Mouse (Mus musculus) cerebellum, adult 8-10 months (tissue): ENCODE results near the gene Nfkbid.

Experiments
- DNase-seq: peaks from one replicate; pipeline ENCODE4 v3.0.0; 2022

The Nfkbid gene

DNA sequence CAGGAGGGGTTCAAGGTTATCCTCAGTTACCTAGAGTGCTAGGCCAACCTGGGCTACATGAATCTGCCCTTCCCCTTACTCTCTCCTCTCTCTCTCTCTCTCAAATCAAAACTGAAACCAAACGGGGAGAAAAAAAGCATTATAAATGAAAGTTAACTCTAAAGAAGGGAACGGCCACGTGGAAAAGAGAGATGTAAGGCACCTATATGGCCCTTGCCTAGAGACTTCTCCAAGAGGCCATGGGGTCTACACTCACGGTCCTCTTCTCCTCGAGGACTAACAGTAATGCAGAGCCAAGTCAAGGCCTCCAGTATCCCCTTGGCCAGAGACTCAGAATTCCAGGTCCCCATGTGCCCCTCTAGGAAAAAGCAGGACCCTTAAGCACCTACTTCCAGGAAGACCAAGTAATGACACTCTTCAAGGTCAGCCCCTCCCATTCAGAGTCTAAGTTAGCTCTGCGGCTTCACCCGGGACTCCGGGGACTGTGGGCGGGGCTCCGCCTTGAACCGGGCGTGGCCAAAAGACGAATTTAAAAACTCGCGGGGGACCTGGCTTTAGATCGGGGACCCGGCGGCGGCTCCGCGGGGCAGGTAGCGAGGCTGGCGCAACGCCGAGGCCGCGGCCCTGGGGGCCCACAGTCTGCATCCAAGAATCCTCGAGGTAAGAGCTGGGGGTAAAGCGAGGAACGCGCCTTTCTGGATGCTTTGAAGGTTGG lies at the start of gene Nfkbid:
Gene Nfkbid (plus strand): TSS at position 558 of the 715 bp plus-strand sequence.
- peak; percentile 68 for DNase-seq

DNA sequence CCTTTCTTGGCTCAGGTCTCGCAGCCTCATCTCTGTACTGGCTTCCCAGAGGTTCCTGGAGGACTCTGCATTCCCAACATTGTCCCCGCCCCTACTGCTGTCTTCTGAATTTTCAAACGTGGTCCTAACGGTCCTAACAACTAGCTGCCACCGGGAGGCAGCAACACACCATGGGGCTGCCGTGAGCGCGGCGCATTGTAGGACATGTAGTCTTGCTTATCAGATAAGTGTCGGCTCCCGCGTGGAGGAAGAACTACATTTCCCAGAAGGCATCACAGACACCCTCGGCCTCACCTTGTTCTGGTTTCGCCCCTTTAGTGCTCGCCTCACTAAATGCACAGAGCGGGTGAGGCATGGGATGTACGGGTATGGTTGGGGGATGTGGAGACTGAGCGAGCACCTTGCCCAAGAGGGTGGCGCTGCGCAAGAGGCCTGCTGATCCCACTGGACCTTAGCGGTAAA lies 48.0 kb upstream of the Nfkbid start:
- peak; percentile 94 for DNase-seq

DNA sequence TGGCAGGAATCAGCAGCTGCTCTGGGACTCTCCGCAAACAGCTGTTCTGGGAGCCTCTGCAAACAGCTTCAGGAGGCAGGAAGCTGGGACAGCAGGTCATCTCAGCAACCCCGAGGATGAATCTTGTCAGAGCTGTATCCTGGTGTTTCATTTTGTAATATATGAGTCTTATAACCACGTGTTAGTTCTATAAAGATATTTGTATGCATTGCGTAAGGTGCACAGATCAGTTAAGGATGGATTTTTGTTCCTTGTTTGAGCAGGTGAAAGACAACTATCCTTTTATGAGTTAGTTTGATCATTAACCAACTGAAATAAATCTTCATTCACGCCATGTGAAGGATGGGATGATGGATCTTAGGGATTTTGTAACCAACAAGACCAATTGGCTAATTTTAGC lies 41.5 kb upstream of the Nfkbid start:
- DNase-seq: no peak

DNA sequence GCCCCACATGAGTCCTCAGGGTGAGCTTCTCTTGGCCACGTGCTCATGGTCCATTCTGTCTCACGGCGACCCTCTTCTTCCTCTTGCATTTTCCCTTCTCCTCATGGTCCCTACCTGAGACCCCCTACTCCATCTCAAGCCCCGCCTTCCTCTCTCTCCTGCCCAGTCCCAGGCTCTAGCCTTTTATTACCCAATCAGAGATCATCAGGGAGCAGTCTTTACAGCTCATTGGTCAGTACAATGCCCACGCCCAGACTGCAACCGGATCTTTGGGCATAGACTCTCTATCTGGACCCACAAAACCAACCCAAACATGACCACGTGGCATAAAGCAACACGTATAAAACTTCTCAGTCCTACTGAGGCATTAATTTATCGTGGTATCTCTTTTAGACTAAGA lies 37.4 kb upstream of the Nfkbid start:
- no peak for DNase-seq

DNA sequence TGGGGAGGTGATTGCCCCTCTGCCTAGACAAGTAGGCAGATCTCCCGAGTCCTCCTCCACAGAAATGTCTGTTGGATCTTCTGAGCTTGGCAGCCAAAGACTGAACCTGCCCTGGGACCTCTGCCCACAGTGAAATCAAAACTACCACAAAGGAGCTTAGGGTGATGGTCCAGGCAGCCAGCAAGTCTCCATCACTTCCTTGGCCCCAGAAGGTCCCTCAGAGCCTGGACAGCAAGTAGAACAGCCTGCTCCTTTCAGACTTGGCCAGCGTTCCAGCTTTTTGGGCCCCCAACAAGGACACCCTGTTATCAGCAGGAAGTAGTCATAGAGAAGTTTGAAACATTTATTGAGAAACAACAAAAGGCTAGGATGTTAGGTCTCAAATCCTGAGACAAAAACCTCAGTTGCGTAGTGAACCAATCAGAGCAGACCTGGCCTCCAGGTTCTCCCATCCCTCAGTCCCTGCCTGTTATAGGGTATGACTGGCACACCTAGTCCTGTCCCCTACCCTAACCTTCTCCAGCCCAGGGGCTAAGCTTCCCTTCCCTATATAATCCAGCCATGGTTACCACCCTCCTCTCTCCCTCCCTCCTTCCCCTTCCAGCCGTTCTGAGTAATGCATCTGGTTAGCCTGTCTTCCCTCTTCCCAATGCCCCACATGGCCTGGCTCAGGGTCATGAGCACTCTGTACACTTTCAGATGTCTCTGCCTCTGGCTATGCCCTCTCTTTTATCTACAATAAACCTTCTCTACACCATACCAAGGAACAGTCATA lies 28.6 kb upstream of the Nfkbid start:
- no peak for DNase-seq

DNA sequence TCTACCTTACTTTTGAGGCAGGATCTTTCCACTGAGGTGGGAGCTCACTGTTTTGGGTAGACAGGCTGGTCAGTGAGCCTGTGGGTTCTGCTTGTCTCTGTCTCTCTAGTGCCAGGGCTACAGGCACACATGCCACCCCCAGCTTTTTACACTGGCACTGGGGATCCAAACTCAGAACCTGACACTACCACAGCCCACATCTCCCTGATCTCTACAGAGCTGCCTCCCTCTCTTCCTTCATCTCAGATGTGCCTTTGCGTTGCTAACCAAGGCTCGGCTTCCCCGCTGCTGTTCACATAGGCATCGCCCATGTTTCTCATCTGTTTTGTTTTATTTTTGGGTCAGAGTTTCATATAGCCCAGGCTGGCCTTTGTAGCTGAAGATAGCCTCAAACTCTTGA lies 27.9 kb upstream of the Nfkbid start:
- DNase-seq: no peak

DNA sequence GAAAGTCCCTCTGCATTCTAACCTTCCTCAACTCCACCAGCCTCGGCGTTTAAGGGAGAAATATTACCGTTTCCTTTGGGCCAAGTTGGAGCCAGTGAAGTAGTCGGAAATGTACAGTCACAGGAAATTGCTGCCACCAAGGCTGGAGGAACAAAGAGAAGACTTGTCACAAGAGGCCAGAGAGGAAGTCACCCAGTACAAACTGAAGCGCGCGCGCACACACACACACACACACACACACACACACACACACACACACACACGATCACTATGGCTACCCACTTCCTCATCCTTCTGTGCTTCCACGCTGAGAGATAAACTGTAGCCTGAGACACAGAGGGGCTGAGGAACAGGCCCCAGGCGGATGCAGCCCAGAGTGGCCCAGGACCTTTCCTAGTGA lies 27.2 kb upstream of the Nfkbid start:
- no peak for DNase-seq

DNA sequence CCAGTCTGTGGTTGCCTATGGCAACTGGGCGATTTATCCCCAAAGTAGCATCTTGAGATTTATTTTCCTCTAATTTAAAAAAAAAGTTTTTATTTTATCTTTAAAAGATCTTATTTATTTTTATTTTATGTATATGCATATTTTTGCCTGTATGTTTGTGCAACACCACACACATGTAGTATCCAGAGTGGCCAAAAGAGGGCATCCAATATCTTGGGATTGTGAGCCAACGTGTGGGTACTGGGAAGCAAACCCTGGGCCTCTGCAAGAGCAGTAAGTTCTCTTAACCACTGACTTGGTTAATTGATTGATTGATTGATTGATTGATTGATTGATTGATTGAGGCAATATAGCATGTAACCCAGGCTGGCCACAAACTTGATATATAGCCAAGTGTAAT lies 26.7 kb upstream of the Nfkbid start:
- no peak for DNase-seq

DNA sequence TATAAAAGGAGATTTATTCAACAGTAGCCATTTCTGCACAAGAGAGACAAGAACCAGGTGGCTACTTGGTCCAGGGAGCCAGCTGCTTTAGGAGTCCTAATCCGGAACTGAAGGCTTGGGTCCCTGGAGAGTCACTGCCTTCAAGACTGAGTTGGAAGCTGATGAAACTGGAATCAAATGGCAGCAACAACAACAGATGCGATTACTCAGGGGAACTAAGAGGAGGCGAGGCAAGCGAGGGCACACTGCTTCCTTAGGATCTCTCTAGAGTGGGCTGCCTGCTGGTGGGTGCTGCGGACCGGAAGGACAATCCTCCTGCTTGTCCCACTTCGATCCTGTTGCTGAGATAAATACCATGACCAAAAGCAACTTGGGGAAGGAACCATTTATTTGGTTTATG lies 21.9 kb upstream of the Nfkbid start:
- no peak for DNase-seq

DNA sequence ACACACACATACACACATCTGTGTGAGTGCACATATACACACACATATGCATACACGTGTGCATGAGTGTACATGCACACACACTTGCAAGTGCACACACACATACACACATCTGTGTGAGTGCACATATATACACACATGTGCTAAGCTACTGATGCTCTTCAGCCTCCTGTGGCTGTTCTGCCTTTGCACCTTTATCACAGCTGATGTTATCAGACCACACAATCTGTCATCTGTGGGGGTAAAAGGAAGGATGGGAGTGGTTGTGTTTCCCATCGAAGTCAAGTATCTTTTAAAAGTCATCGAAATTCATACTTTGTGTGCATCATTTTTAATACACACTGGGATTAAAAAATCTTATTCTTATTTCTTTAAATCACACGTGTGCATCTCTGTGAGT lies 19.2 kb upstream of the Nfkbid start:
- no peak for DNase-seq

DNA sequence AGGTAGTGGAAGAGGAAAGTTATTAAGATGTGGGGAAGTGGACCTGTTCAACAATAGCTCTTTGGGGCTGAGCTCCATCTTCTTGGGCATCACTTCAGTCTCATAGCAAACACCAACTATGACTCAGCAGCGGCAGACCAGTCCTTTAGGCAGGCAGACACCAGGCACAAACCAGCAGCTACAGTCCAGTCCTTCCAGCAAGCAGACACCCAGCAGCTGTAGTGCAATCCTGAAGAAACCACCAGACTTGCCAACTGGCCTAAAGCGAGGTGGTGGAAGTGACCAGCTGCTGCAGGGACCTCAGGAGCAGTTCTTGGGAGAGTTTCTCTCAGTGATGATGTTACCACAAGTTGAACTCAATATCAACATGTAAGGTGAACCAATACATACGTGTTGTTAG lies 12.9 kb upstream of the Nfkbid start:
- no peak for DNase-seq

DNA sequence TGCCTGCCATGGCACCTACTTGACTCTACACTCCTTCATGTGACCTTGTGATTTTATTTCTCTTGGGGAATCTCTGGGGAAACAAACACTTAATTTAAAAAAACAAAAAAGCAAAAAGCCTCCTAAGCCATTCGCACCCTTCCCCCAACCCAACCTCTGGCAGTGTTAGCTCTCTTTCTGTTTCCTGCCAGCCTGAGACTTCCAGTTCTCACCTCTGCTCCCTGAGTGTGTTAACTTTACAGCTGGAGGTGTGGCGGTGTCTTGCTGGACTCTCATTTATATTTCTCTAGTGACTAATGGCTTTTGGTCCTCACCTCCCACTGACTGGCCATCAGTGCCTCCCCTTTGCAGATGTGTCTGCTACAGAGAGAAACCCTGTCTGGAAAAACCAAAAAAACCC lies 11.7 kb upstream of the Nfkbid start:
- no peak for DNase-seq

DNA sequence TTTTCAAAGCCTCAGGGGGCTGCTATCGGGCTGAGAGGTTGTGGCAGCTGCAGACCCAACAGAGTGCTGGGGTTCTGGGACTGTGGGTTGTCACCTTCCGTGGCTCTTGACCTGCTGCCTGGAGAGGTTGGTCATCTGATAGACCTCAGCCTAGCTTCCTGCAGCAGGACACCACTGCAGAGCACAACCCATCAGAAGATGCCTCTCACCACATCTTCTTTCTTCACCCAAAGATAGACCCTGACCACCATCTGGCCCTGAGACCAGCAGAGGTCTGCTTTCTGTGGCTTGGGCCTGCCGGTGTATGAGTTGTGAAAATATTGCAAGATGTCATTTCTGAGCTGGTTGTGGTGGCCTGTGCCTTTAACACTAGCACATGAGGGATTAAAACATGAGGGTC lies 10.5 kb upstream of the Nfkbid start:
- no peak for DNase-seq

DNA sequence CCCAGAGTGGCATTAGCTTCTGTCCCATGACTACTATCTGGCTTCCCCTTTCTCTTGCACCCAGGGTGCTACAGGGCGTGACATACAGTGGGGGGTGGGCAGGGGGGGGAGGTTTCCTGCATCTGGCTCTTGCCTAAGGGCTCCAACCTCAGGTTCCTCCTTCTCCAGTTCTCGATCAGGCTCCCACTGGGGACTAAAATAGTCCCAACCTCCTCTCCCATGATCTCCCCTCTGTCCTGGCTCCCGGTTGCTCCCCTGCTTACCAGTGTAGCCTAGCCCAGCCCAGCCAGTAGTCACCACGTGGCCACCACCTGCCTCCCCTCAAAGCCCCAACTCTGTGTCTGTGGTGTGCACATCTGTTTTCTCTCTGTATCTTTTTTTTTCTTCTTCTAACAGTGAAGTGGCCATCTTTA lies 8.8 kb upstream of the Nfkbid start:
- DNase-seq: no peak

DNA sequence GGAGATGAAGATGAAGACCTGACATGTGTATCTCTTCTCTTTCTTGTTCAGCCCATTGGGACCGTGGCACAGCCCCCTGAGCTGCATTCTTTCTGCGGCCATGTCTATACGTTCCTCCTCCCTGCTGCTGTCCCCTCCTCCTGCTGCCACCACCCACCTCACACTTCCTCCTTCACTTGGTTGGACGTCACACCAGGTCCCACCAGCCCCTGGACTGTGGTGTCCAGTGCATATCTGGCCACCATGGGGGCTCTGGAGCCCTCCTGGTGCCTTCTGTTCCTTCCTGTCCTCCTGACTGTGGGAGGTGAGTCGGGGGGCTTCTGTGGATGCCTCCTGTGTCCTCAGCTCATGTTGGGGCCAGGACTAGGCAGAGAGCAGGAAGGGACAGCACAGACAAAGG lies 7.9 kb upstream of the Nfkbid start, which contains the start of gene Tyrobp:
Gene Tyrobp (plus strand): TSS at position 165 of the 400 bp plus-strand sequence.
- DNase-seq: no peak

DNA sequence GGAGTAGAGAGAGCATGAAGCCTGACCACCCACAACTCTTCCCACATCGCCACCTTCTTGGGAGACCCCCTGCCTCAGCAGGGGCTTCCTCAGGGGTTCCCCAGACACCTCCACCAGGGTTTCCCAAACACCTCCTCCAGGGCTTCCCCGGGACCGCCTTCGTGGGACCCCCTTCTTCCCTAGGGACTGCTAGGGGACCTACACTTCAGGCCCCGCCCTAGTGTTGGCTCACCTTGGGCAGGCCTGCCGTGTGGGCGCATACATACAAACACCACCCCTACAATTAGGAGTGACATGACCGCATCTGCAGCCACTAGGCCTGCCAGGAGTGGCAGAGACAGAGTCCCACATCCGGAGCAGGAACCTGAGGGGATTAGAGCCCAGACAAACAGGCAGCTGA lies 3.7 kb upstream of the Nfkbid start:
- DNase-seq: no peak

DNA sequence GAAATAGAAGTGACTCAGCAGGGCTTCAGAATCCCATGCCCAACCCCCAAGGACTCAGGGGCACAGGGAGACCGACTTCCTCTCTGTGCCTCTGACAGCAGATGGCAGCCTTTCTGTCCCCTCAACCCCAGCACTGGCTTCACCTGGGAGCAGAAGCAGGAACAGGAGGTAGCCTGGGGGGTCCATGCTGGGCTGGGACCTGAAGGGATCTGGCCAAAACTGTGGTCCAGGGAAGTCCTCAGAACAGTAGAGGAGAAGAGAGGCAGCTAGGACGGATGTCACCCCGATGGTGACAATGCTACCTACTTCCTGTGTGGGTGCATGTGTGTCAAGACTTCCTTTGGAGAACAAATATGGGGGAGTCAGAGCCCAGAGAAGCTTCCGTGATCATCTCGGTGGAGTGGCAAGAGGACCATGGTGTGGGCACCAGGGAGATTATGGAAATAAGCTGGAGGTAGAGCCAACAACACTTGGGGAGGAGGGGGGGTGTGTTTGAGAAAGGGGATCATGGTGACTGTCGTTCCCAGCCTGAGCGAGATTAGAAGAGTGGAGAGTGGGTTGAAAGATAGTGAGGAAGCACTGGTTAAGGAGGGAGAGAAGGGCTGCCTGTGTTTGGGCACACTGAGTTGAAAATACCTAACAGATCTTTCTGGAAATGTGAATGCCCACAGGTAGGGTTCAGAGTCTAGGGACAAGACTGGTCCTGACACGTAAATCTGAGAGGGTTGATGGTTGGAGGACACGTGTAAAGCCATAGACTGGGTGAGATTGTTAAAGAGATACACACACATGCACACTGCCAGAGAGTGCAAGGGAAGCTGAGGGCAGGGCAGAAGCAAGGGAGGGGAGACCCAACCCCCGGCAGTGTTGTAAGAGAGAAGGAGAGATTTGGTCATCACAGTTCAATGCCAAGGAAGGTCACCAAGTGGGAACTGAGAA lies 1.7 kb upstream of the Nfkbid start, which contains the start of gene Hcst:
Gene Hcst (minus strand): TSS at position 294 of the 939 bp plus-strand sequence.
- DNase-seq: peak; percentile 9

DNA sequence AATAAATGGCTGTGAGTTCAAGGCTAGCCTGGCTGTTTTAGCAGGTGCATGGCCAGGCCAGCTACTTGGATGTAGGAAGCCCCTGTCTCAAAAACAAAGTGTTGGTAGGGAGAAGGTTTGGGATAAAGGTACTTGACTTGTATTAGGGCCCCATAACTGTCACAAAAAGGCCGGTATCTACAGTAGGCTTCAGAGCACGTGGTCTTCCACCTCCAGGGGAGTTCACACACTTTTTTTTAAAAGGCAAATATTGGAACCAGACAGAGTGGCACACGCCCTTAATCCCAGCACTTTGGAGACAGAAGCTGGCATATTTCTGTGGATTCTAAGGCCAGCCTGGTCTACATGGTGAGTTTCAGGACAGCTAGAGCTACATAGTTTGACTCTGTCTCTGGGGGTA lies 859 bp upstream of the Nfkbid start:
- peak; percentile 6 for DNase-seq

DNA sequence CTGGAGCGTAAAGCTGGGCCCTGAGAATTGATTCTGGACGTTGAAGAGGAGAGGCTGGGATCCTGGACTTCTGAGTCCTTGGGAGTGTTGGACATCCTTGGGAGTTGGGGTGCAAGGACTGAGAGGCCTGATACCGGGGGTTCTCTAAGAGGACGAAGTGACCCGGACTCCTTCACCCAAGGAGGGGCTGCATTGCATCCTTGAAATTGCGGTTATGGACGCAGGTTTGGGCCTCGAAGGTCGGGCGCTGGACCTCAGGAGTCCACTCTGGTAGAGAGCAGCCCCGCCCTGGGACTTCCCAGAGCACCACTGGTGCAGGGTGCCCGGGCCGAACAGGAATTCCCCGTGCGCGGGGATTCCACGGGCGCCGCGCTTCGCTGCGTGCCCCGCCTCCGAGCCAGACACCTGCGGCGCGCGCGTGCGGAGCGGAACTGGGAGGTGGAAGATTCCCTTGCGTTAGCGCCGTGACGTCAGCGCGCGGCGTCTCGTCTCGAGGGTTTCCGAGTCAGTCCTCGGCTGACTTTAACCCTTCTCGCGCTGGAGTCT lies 431 bp downstream of the Nfkbid start:
- DNase-seq: peak; percentile 93

DNA sequence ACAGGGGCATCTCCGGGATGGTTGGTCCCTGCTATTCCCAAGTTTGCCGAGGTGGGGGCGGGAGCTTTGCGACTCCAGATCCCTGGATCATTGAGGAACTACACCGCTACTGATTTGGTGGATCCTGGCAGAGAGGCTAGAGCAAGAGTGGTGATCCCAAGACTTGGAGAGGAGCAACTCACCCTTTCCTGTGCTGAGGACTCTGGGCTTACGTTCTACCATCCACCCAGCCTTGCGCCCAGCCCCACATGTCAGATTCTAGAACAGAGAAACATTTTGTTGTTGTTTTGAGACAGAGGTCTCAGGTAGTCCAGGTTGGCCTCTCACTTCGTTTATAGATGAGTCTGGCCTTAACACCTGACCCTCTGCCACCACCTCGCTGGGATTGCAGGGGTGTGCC lies 1.0 kb downstream of the Nfkbid start:
- no peak for DNase-seq

DNA sequence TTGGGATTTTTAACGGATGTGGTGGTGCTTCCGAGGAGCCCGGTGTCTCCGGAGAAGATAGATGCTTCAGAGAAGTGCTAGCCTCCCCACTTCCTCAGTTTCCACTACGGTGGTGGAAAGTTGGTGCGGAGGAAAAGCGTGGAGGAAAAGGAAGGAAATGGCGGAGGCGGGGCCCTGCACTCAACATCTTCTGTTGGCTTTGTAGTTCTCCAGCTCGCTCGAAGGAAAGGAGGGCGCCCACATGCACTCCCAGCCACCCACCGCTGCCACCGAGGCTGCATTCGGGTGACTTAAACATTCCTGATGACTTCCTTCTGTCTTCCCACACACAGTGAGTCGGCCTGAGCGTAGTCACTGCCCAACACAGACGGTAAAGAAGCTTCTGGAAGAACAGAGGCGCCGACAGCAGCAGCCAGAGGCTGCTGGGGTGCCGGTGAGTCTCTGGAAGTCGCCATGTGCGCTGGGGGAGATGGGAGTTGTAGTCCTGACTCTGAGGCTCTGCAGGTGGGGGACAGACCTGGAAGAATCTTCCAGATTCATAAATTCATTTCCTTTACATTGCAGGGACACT lies 1.6 kb downstream of the Nfkbid start:
- DNase-seq: peak; percentile 52

DNA sequence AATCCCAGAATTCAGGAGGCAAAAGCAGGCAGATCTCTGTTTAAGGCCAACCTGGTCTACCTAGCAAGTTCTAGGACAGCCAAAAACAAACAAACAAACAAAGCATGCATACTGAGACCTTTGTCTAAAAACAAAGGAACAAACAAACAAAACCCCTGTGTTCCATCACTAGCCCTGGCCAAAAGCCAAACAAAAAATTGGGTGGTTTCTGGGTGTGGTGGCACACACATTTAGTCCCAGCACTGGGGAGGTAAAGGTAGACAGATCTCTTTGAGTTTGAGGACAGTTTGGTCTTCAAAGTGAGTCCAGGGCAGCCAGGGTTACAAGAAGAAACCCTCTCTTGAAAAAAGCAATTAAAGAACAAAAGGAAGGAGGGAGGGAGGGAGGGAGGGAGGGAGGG lies 7.8 kb downstream of the Nfkbid start:
- DNase-seq: peak; percentile 10
